Mouse (Mus musculus) stomach, embryonic 15.5 days (tissue): ENCODE data around the gene Prokr1. TPM values are rescaled to one million over a fixed set of nuclear protein-coding genes. Genes with fewer than 3 reads are reported as not detected.

Source experiments
- ATAC-seq: fragments of 200-750 bp; cut with Nextera tagmentation; 2 replicates; pipeline ENCODE4 v1.8.0; 2017; ENCODE audit warnings: low read depth, moderate number of reproducible peaks, moderate TSS enrichment; ENCODE audit not compliant: insufficient read depth, low FRiP score
- H3K27ac ChIP-seq: fragments of 300-500 bp; sonication (generic); 2 replicates; pipeline ENCODE4 v1.5.1; 2015; ENCODE audit warnings: mild to moderate bottlenecking, inconsistent platforms
- H3K27me3 ChIP-seq: fragments of 300-500 bp; sonication (generic); replicated peaks from 2 replicates; pipeline ENCODE4 v1.6.1; 2015; ENCODE audit warnings: inconsistent platforms
- H3K36me3 ChIP-seq: fragments of 300-500 bp; sonication (generic); 2 replicates; pipeline ENCODE4 v1.6.1; 2015; ENCODE audit warnings: inconsistent platforms
- H3K4me1 ChIP-seq: fragments of 300-500 bp; sonication (generic); 2 replicates; pipeline ENCODE4 v1.6.1; 2015; ENCODE audit warnings: inconsistent platforms
- H3K4me2 ChIP-seq: fragments of 300-500 bp; sonication (generic); 2 replicates; pipeline ENCODE4 v1.6.1; 2015; ENCODE audit warnings: mild to moderate bottlenecking, inconsistent platforms
- H3K4me3 ChIP-seq: fragments of 300-500 bp; sonication (generic); replicated peaks from 2 replicates; pipeline ENCODE4 v1.5.1; 2015; ENCODE audit warnings: inconsistent platforms
- H3K9ac ChIP-seq: fragments of 300-500 bp; sonication (generic); 2 replicates; pipeline ENCODE4 v1.6.1; 2015; ENCODE audit warnings: inconsistent platforms
- H3K9me3 ChIP-seq: fragments of 300-500 bp; sonication (generic); 2 replicates; pipeline ENCODE4 v1.6.1; 2016; ENCODE audit warnings: inconsistent platforms
- WGBS: fragments of 180-500 bp; shearing (Covaris S2); methylation state at CpG from one replicate; pipeline ENCODE4 v1.1.7; 2015; 5-methylcytosine and 5-hydroxymethylcytosine counted together
- polyA plus RNA-seq: library from polyadenylated mRNA; unstranded; fragments of >200 nt; fragmentation: Nextera tagmentation; extraction: Ambion mirVana; gene quantifications from 2 replicates; pipeline ENCODE4 v1.2.1, GENCODE M21; 2015

The Prokr1 gene
- polyA plus RNA-seq, 1 experiment from 2014 or later: 2.7 TPM

- Histone ChIP-seq H3K4me1 (no peaks in the 10 kb centered on the region), H3K4me2 (no peak overlapping the region), H3K4me3 (no peak overlapping the region), H3K9ac (no peak overlapping the region), H3K27ac (no peak overlapping the region), H3K9me3 (no peaks in the 10 kb centered on the region), H3K27me3 (no peaks in the 10 kb centered on the region), H3K36me3 (no peaks in the 10 kb centered on the region)
- no peak for ATAC-seq
- 59% methylated on average over 8 of the region's 8 CpGs for WGBS
Measured at GRCm38 (mm10) chr6:87536270-87536669, 54.3 kb downstream of the Prokr1 start.

DNA sequence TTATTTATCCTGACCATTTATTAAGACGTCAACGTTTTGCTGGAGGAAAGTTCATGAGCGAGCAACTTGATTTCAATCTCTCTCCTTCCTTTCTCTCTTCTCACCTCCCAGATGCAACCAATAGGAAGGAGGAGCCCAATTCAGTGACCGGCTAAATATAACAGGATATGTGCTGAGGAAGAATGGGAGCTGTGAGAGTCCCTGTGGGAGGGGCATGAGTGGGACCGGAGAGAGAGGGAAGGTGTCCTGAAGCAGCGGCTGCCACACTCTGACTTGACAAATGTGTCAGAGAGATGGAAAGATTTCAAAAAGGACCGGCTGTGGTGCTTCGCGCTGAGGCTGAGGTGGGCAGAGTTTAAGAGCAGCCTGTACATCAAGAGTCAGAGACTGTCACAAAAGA, 54.9 kb downstream of the Prokr1 start:
- H3K9me3 ChIP-seq: no peaks in the 10 kb centered on the region
- WGBS: 47% methylated on average over 9 of the region's 9 CpGs

GRCm38 (mm10) chr6:87534855-87535575, 55.5 kb downstream of the Prokr1 start:
- H3K4me2 ChIP-seq: no peak overlapping the region
- no peaks in the 10 kb centered on the region for H3K4me1 ChIP-seq
- no peaks in the 10 kb centered on the region for H3K27me3 ChIP-seq
- H3K9me3 ChIP-seq: no peaks in the 10 kb centered on the region
- 67% methylated on average over 9 of the region's 9 CpGs for WGBS
- ATAC-seq: no peak
- no peak overlapping the region for H3K27ac ChIP-seq
- H3K36me3 ChIP-seq: no peaks in the 10 kb centered on the region
- no peak overlapping the region for H3K4me3 ChIP-seq
- no peak overlapping the region for H3K9ac ChIP-seq

More for the DNA sequence above, 54.9 kb downstream of the Prokr1 start:
- no peak overlapping the region for H3K4me2 ChIP-seq
- ATAC-seq: no peak
- no peaks in the 10 kb centered on the region for H3K36me3 ChIP-seq
- H3K4me1 ChIP-seq: no peaks in the 10 kb centered on the region
- H3K4me3 ChIP-seq: no peak overlapping the region
- no peak overlapping the region for H3K9ac ChIP-seq
- no peaks in the 10 kb centered on the region for H3K27me3 ChIP-seq
- no peak overlapping the region for H3K27ac ChIP-seq

DNA sequence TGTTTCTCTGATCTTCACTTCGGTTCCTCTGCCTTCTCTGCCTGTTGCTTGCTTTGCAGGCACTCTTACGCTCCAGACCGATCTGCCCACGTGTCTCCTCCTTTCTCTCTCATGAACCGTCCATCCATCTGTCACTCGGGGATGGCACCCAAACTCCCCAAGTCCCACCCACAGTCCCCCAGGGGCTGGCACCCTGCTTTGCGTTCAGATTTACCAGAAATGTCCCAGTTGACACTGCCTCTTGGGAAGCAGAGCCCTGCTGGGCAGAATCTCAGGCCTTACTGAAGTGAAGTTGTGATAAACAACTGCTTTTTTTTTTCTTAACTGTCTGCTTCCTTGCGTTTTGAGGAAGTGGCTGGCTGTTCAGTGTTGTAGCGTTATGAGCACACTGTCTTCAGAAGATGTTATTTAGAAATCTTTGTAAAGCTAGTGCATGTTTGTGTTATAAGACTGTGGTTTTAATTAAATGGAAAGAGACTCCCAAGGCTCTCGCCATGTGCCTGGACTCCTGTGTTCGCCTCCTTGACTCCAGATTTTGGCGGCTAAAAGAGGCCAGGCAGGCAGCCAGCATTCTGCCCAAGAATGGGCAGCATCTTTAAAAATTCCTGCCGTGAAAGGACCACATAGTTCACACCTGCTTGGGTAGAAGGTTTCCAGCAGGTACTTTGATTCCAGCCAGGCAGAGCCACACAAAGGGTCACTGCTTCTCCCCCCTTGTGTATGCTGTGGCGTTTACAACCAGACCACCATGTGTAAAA, 57.4 kb downstream of the Prokr1 start, which contains the start of gene Arhgap25:
Arhgap25 (minus strand) TSS at position 307 of the 758 bp plus-strand sequence.
- H3K9ac ChIP-seq: no peak within 1 kb of the TSS
- 50% methylated on average over 14 of the region's 14 CpGs for WGBS
- no peak within 1 kb of the TSS for H3K4me3 ChIP-seq
- no peaks in the 10 kb centered on the region for H3K4me1 ChIP-seq
- no peak for ATAC-seq
- no peaks in the 10 kb centered on the region for H3K9me3 ChIP-seq
- H3K27me3 ChIP-seq: no peaks in the 10 kb centered on the region
- no peaks in the 10 kb centered on the region for H3K36me3 ChIP-seq
- H3K27ac ChIP-seq: no peak within 1 kb of the TSS
- no peak within 1 kb of the TSS for H3K4me2 ChIP-seq

DNA sequence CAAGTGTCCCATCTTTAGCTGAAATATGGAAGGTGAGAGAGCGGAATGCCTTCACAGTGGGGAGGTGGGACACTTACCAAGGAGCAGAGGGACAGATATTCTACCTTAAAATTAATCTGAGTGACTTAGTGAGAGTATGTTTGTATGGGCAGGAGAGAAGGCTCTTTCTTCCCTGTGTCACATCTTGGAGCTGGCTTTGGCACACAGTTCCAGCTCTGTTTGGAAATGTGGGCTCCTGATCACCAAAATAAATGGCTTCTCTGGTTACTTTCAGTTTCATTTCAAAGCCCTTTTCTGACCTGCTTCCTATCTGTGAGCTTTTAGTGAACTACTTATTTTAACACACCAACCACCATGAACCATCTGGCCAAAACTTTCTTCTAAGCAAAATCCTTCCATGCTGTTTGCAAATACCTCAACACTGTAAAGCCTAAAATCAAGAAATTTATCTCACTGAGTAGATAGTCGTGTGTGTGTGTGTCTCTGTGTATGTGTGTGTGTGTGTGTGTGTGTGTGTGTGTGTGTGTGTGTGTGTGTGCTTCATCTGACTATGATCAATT, 59.0 kb downstream of the Prokr1 start:
- Histone ChIP-seq H3K36me3 (no peaks in the 10 kb centered on the region), H3K4me1 (no peaks in the 10 kb centered on the region), H3K9ac (no peak overlapping the region), H3K27me3 (no peaks in the 10 kb centered on the region), H3K4me3 (no peak overlapping the region), H3K27ac (no peak overlapping the region), H3K4me2 (no peak overlapping the region), H3K9me3 (no peaks in the 10 kb centered on the region)
- ATAC-seq: no peak
- 66% methylated on average over 2 of the region's 2 CpGs for WGBS

DNA sequence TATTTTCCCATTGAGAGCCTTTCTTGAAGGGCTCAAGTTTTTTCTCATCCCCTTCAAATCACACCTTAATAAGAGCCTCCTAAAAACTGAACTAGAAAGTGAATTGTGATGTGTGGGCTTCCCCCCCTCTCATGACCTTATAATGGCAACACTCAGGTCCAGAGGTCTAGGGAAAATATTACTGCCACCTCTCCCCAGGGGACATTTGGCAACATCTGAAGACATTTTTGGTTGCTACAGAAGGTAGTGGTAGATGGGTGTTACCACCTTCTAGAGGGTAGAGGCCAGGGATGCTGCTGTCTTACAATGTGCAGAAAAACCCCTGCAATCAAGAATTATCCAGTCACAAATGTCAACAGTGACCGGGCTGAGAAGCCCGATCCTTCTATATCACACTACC, 60.2 kb downstream of the Prokr1 start:
- WGBS: 82% methylated on average over 2 of the region's 2 CpGs
- H3K9me3 ChIP-seq: no peaks in the 10 kb centered on the region
- no peaks in the 10 kb centered on the region for H3K36me3 ChIP-seq
- no peak overlapping the region for H3K9ac ChIP-seq
- no peak overlapping the region for H3K27ac ChIP-seq
- ATAC-seq: no peak
- H3K27me3 ChIP-seq: no peaks in the 10 kb centered on the region
- H3K4me2 ChIP-seq: no peak overlapping the region
- H3K4me3 ChIP-seq: no peak overlapping the region
- no peaks in the 10 kb centered on the region for H3K4me1 ChIP-seq

Other genes with a start within 250 kb of the Prokr1 start
- 0.68 and 2.3 TPM in 2 replicates for gene Gkn1, start 239.8 kb downstream of the Prokr1 start, polyA plus RNA-seq
- 2.3 and 4.7 TPM in 2 replicates for gene Gkn2, start 217.4 kb downstream of the Prokr1 start, polyA plus RNA-seq
- gene Gkn3, start 201.8 kb downstream of the Prokr1 start, polyA plus RNA-seq: 3.8 and 5.1 TPM in 2 replicates
- not detected in 2 replicates for gene Bmp10, start 161.7 kb downstream of the Prokr1 start, polyA plus RNA-seq
- 4.7 and 6.0 TPM in 2 replicates for gene Arhgap25, start 57.5 kb downstream of the Prokr1 start, polyA plus RNA-seq
- 15.6 and 16.7 TPM in 2 replicates for gene Aplf, start 81.5 kb upstream of the Prokr1 start, polyA plus RNA-seq
- 1.5 and 1.8 TPM in 2 replicates for gene Efcc1, start 140.1 kb upstream of the Prokr1 start, polyA plus RNA-seq
- gene Gp9, start 187.3 kb upstream of the Prokr1 start, polyA plus RNA-seq: 1.7 and 2.4 TPM in 2 replicates
- gene Rab43, start 221.4 kb upstream of the Prokr1 start, polyA plus RNA-seq: 11.9 and 12.4 TPM in 2 replicates
- 4.2 and 4.7 TPM in 2 replicates for gene Gm45140, start 245.1 kb upstream of the Prokr1 start, polyA plus RNA-seq
- 39.0 and 53.4 TPM in 2 replicates for gene Isy1, start 248.1 kb upstream of the Prokr1 start, polyA plus RNA-seq